Mouse (Mus musculus) kidney, adult 2 months (tissue): Measurements from ENCODE around the gene Zap70. TPM values are rescaled to one million over a fixed set of nuclear protein-coding genes. Genes with fewer than 3 reads are reported as not detected.

Experiments used
- DNase-seq: peaks from one replicate; pipeline ENCODE4 v3.0.0; 2021
- H3K27ac ChIP-seq: fragments of 200-500 bp; 2 replicates; pipeline ENCODE4 v1.5.1; 2012; ENCODE audit warnings: low read depth, low read length, control low read depth, inconsistent platforms; ENCODE audit not compliant: insufficient read depth
- H3K27me3 ChIP-seq: fragments of 200-500 bp; replicated peaks from 2 replicates; pipeline ENCODE4 v1.6.1; 2012; ENCODE audit warnings: mild to moderate bottlenecking, moderate library complexity, low read length, inconsistent platforms; ENCODE audit not compliant: control insufficient read depth, insufficient read depth
- H3K36me3 ChIP-seq: fragments of 200-500 bp; 2 replicates; pipeline ENCODE4 v1.6.1; 2012; ENCODE audit warnings: mild to moderate bottlenecking, moderate library complexity, low read length, inconsistent platforms; ENCODE audit not compliant: control insufficient read depth, insufficient read depth
- H3K4me1 ChIP-seq: fragments of 200-500 bp; 2 replicates; pipeline ENCODE4 v1.6.1; 2011; ENCODE audit warnings: low read length; ENCODE audit not compliant: control insufficient read depth, insufficient read depth
- H3K4me3 ChIP-seq: fragments of 200-500 bp; 2 replicates; pipeline ENCODE4 v1.5.1; 2011; ENCODE audit warnings: mild to moderate bottlenecking, low read depth, low read length, control low read depth; ENCODE audit not compliant: insufficient read depth
- CTCF ChIP-seq: fragments of 200-500 bp; conservative IDR thresholded peaks from 2 replicates; pipeline ENCODE4 v1.5.1; 2011; ENCODE audit warnings: low read depth, mild to moderate bottlenecking, control low read depth, low read length, moderate library complexity, mixed read lengths; ENCODE audit not compliant: insufficient read depth, insufficient read length
- POLR2A ChIP-seq: fragments of 200-500 bp; IDR thresholded peaks from one replicate; pipeline ENCODE4 v1.6.1; 2011; ENCODE audit warnings: low read depth, low read length, control low read depth
- WGBS: fragments of 180-500 bp; shearing (Covaris S2); methylation state at CpG from one replicate; pipeline ENCODE4 v1.1.7; 2018; 5-methylcytosine and 5-hydroxymethylcytosine counted together
- polyA plus RNA-seq: library from polyadenylated mRNA; depleted of rRNA; stranded (reverse); fragments of >200 nt; gene quantifications from 2 replicates; pipeline ENCODE4 v1.2.3, GENCODE M21; 2012; rRNA removed

Zap70 gene
- polyA plus RNA-seq, 1 experiment = 3.2 TPM

- H3K4me3 ChIP-seq = no peak overlapping the region
- H3K27me3 ChIP-seq = no peaks in the 10 kb centered on the region
- H3K36me3 ChIP-seq = no peaks in the 10 kb centered on the region; the same call in none of the 2 replicates
- H3K27ac ChIP-seq = no peak overlapping the region
- WGBS = 74% methylated on average over 14 of the region's 14 CpGs
- DNase-seq = no peak
- no peaks in the 10 kb centered on the region; the same call in 1 of the 2 replicates for H3K4me1 ChIP-seq
- TF ChIP-seq CTCF (no peak), POLR2A (no peak)
These were observed 69.6 kb downstream of the Zap70 start for GRCm38 (mm10) chr1:36830913-36831866.

Other genes with a start within 250 kb of the Zap70 start
- 19.8 and 29.5 TPM in 2 replicates for gene Cnnm3, start 249.9 kb upstream of the Zap70 start, polyA plus RNA-seq
- 11.8 and 37.9 TPM in 2 replicates for gene Ankrd23, start 224.9 kb upstream of the Zap70 start, polyA plus RNA-seq
- not detected in 2 replicates for gene Gm42417, start 222.4 kb upstream of the Zap70 start, polyA plus RNA-seq
- 16.8 and 22.6 TPM in 2 replicates for gene Ankrd39, start 214.4 kb upstream of the Zap70 start, polyA plus RNA-seq
- 8.0 and 9.1 TPM in 2 replicates for gene Sema4c, start 203.4 kb upstream of the Zap70 start, polyA plus RNA-seq
- 0.35 and 1.1 TPM in 2 replicates for gene Fam178b, start 78.6 kb upstream of the Zap70 start, polyA plus RNA-seq
- gene Cox5b, start 70.3 kb upstream of the Zap70 start, polyA plus RNA-seq = 1,291 and 1,565 TPM in 2 replicates
- not detected in 2 replicates for gene 4933424G06Rik, start 51.6 kb upstream of the Zap70 start, polyA plus RNA-seq
- 130 and 141 TPM in 2 replicates for gene Actr1b, start 47.4 kb upstream of the Zap70 start, polyA plus RNA-seq
- 18.9 and 19.0 TPM in 2 replicates for gene Tmem131, start 181.9 kb downstream of the Zap70 start, polyA plus RNA-seq